Mouse (Mus musculus): ENCODE results near the gene Banp. TPM values are rescaled to one million over a fixed set of nuclear protein-coding genes. Genes with fewer than 3 reads are reported as not detected.

Banp gene
- polyA plus RNA-seq, 1 experiment from 2014 or later = 64.6 TPM

GRCm38 (mm10) chr8:121932026-121932667, 17.4 kb upstream of the Banp start:
- no peak for DNase-seq (ENCODE audit: low spot score)
- no peaks in the 10 kb centered on the region for H3K27me3 ChIP-seq (ENCODE audit: low read depth, poor library complexity, severe bottlenecking)
- peaks cover 22% of the 10 kb centered on the region for H3K4me1 ChIP-seq
- H3K27ac ChIP-seq (replicated peaks) = no peak overlapping the region
- H3K4me3 ChIP-seq = no peak overlapping the region
- no peaks in the 10 kb centered on the region for H3K9me3 ChIP-seq (replicated peaks)
- 80% methylated on average over 12 of the region's 12 CpGs for WGBS
- no peaks in the 10 kb centered on the region for H3K36me3 ChIP-seq

GRCm38 (mm10) chr8:121932668-121933520, 16.7 kb upstream of the Banp start:
- Histone ChIP-seq H3K9me3 (replicated peaks) (no peaks in the 10 kb centered on the region), H3K27me3 (ENCODE audit: low read depth, poor library complexity, severe bottlenecking) (no peaks in the 10 kb centered on the region), H3K36me3 (no peaks in the 10 kb centered on the region), H3K4me1 (peaks cover 22% of the 10 kb centered on the region), H3K27ac (replicated peaks) (no peak overlapping the region), H3K4me3 (no peak overlapping the region)
- WGBS = 87% methylated on average over 14 of the region's 14 CpGs
- no peak for DNase-seq (ENCODE audit: low spot score)

GRCm38 (mm10) chr8:121934506-121934905, 15.0 kb upstream of the Banp start:
- 41% methylated on average over 4 of the region's 4 CpGs for WGBS
- Histone ChIP-seq H3K9me3 (replicated peaks) (no peaks in the 10 kb centered on the region), H3K4me3 (no peak overlapping the region; the same call in 1 of the 2 replicates), H3K27me3 (ENCODE audit: low read depth, poor library complexity, severe bottlenecking) (no peaks in the 10 kb centered on the region), H3K36me3 (no peaks in the 10 kb centered on the region), H3K27ac (replicated peaks) (peak overlapping the region; percentile 34), H3K4me1 (peaks cover 22% of the 10 kb centered on the region)
- DNase-seq (ENCODE audit: low spot score) = peak; percentile 49

- DNase-seq (ENCODE audit: low spot score) = no peak
- no peaks in the 10 kb centered on the region for H3K9me3 ChIP-seq (replicated peaks)
- H3K4me3 ChIP-seq = no peak overlapping the region
- H3K27ac ChIP-seq (replicated peaks) = peak overlapping the region; percentile 34; the same call in 1 of the 2 replicates
- H3K4me1 ChIP-seq = peaks cover 22% of the 10 kb centered on the region
- no peaks in the 10 kb centered on the region for H3K36me3 ChIP-seq
- H3K27me3 ChIP-seq (ENCODE audit: low read depth, poor library complexity, severe bottlenecking) = no peaks in the 10 kb centered on the region
Observed at GRCm38 (mm10) chr8:121934923-121935322, 14.6 kb upstream of the Banp start.

GRCm38 (mm10) chr8:121935341-121936294, 13.9 kb upstream of the Banp start:
- H3K27ac ChIP-seq (replicated peaks) = peak overlapping the region; percentile 34; the same call in 1 of the 2 replicates
- no peaks in the 10 kb centered on the region for H3K9me3 ChIP-seq (replicated peaks)
- H3K36me3 ChIP-seq = no peaks in the 10 kb centered on the region
- no peaks in the 10 kb centered on the region for H3K27me3 ChIP-seq (ENCODE audit: low read depth, poor library complexity, severe bottlenecking)
- H3K4me3 ChIP-seq = no peak overlapping the region
- peak; percentile 26 for DNase-seq (ENCODE audit: low spot score)
- WGBS = 51% methylated on average over 12 of the region's 12 CpGs
- H3K4me1 ChIP-seq = peaks cover 22% of the 10 kb centered on the region

GRCm38 (mm10) chr8:121936391-121936790, 13.2 kb upstream of the Banp start:
- Histone ChIP-seq H3K36me3 (no peaks in the 10 kb centered on the region), H3K27ac (replicated peaks) (peak overlapping the region; percentile 23; the same call in 1 of the 2 replicates), H3K4me1 (peaks cover 22% of the 10 kb centered on the region), H3K9me3 (replicated peaks) (no peaks in the 10 kb centered on the region), H3K4me3 (no peak overlapping the region), H3K27me3 (ENCODE audit: low read depth, poor library complexity, severe bottlenecking) (no peaks in the 10 kb centered on the region)
- 82% methylated on average over 14 of the region's 14 CpGs for WGBS
- DNase-seq (ENCODE audit: low spot score) = no peak

- Histone ChIP-seq H3K4me1 (peaks cover 22% of the 10 kb centered on the region), H3K9me3 (replicated peaks) (no peaks in the 10 kb centered on the region), H3K27me3 (ENCODE audit: low read depth, poor library complexity, severe bottlenecking) (no peaks in the 10 kb centered on the region), H3K27ac (replicated peaks) (no peak overlapping the region), H3K36me3 (no peaks in the 10 kb centered on the region), H3K4me3 (no peak overlapping the region)
- no peak for DNase-seq (ENCODE audit: low spot score)
- 87% methylated on average over 7 of the region's 7 CpGs for WGBS
Observed at GRCm38 (mm10) chr8:121938732-121939131, 10.8 kb upstream of the Banp start.

GRCm38 (mm10) chr8:121943057-121943540, 6.5 kb upstream of the Banp start:
- Histone ChIP-seq H3K4me3 (no peak overlapping the region), H3K27me3 (ENCODE audit: low read depth, poor library complexity, severe bottlenecking) (0 out of 2 replicates have a peak, but pooled peaks cover 5% of the 10 kb centered on the region), H3K27ac (replicated peaks) (no peak overlapping the region), H3K4me1 (peaks cover 16% of the 10 kb centered on the region), H3K36me3 (no peaks in the 10 kb centered on the region), H3K9me3 (replicated peaks) (no peaks in the 10 kb centered on the region)
- no peak for DNase-seq (ENCODE audit: low spot score)
- WGBS = 66% methylated on average over 2 of the region's 2 CpGs

GRCm38 (mm10) chr8:121943716-121944115, 5.8 kb upstream of the Banp start:
- Histone ChIP-seq H3K27me3 (ENCODE audit: low read depth, poor library complexity, severe bottlenecking) (0 out of 2 replicates have a peak, but pooled peaks cover 5% of the 10 kb centered on the region), H3K36me3 (no peaks in the 10 kb centered on the region), H3K27ac (replicated peaks) (no peak overlapping the region), H3K4me3 (no peak overlapping the region), H3K9me3 (replicated peaks) (no peaks in the 10 kb centered on the region), H3K4me1 (peaks cover 22% of the 10 kb centered on the region)
- WGBS = 84% methylated on average over 8 of the region's 8 CpGs
- DNase-seq (ENCODE audit: low spot score) = no peak

GRCm38 (mm10) chr8:121944831-121945230, 4.7 kb upstream of the Banp start, which contains the start of gene Car5a:
Gene Car5a (minus strand): TSS chr8:121944904.
- Histone ChIP-seq H3K4me3 (no peak within 1 kb of the TSS), H3K27ac (replicated peaks) (no peak within 1 kb of the TSS), H3K27me3 (ENCODE audit: low read depth, poor library complexity, severe bottlenecking) (0 out of 2 replicates have a peak, but pooled peaks cover 5% of the 10 kb centered on the region), H3K9me3 (replicated peaks) (no peaks in the 10 kb centered on the region), H3K4me1 (peaks cover 31% of the 10 kb centered on the region), H3K36me3 (no peaks in the 10 kb centered on the region)
- no peak for DNase-seq (ENCODE audit: low spot score)

GRCm38 (mm10) chr8:121946351-121946750, 3.2 kb upstream of the Banp start:
- Histone ChIP-seq H3K27ac (replicated peaks) (no peak overlapping the region), H3K9me3 (replicated peaks) (no peaks in the 10 kb centered on the region), H3K4me1 (peaks cover 35% of the 10 kb centered on the region)

More at GRCm38 (mm10) chr8:121946351-121946750, 3.2 kb upstream of the Banp start:
- H3K27me3 ChIP-seq (ENCODE audit: low read depth, poor library complexity, severe bottlenecking) = 0 out of 2 replicates have a peak, but pooled peaks cover 5% of the 10 kb centered on the region
- no peaks in the 10 kb centered on the region for H3K36me3 ChIP-seq
- 81% methylated on average over 7 of the region's 7 CpGs for WGBS
- no peak for DNase-seq (ENCODE audit: low spot score)
- peak overlapping the region; percentile 51; the same call in 1 of the 2 replicates for H3K4me3 ChIP-seq

Data from midbrain, embryonic 10.5 days (tissue).